Mouse (Mus musculus) heart, postnatal 0 days (tissue): ENCODE measurements around the gene Stx3.

Experiments
- CTCF ChIP-seq: IDR thresholded peaks from 2 replicates; pipeline ENCODE4 v1.5.1; 2016; ENCODE audit warnings: antibody characterized with exemption, control low read depth, low read depth
- EP300 ChIP-seq: IDR thresholded peaks from 2 replicates; pipeline ENCODE4 v1.6.1; 2016; ENCODE audit warnings: antibody characterized with exemption, low read depth

DNA sequence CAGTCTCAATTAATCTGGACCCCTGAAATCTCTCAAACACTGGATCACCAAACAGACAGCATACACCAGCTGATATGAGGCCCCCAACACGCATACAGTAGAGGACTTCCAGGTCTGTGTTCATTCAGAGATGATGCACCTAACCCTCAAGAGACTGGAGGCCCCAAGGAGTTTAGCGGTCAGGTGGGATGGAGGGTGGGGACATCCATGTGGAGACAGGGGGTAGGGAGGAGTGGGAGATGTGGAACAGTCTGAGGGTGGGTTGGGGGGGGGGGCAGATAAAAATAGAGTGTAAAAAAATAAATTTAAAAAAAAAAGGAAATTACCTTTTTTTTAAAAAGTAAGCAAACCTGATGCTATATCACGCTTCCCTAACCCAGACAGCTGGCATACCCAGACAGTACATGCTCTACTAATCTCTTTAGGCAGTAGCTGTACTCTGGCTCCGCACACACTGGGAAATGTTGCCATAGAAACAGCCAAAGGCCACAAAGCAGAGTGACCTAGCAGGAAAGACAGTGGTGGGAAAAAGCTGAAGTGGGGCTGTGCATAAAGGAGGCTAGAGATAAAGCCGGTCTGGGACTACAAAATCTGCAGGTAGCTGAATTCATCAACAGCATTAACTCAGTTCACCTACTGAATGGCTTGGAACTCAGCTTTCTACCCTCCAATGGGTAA is 7.4 kb downstream of the Stx3 start:
- TF ChIP-seq CTCF (no peak), EP300 (no peak)
